Mouse (Mus musculus): ENCODE data around the gene Plppr3. TPM values are rescaled to one million over a fixed set of nuclear protein-coding genes. Genes with fewer than 3 reads are reported as not detected.

The Plppr3 gene
- polyA plus RNA-seq, 1 experiment, result 0.11 TPM

DNA sequence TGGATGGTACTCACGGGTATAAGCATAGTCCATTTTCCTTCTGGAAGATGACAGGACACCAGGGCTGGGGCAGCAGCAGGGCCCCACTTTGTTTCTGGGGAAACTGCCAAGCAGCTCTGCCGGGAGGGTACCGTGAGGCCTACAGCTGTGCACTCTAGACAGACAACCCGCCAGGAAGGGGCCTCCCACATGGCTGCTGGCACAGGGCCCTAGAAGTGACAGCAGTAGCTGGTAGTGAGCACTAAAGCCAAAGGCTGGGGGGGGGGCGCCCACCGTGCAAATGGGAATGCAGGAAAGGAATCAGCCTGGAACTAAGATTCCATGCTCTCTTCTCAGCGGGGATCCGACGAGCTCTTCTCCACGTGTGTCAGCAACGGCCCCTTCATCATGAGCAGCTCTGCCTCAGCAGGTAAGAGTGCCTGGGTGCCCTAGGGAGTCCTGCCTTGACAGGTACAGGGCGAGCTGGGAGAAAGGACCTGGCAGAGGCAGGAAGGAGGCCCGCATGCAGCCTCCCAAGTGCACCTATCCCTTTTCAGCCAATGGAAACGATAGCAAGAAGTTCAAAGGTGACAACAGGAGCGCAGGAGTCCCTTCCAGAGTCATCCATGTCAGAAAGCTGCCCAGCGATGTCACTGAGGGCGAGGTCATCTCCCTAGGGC lies 15.9 kb downstream of the Plppr3 start:
- H3K27me3 ChIP-seq (ENCODE audit: control insufficient read depth), result no peaks in the 10 kb centered on the region; the same call in 1 of the 2 replicates
- TF ChIP-seq GATA1 (IDR thresholded peaks at IDR 0.05; ENCODE audit: low read length) (no peak), TAL1 (IDR thresholded peaks at IDR 0.05; ENCODE audit: low read length) (no peak)
- H3K4me1 ChIP-seq (ENCODE audit: control insufficient read depth), result peaks cover 53% of the 10 kb centered on the region
- no peaks in the 10 kb centered on the region for H3K9me3 ChIP-seq (ENCODE audit: control insufficient read depth, low read length)
- H3K4me3 ChIP-seq (replicated peaks), result no peak overlapping the region
- peaks cover 78% of the 10 kb centered on the region for H3K36me3 ChIP-seq (ENCODE audit: control insufficient read depth)

GRCm38 (mm10) chr10:79857894-79858293 lies 16.5 kb downstream of the Plppr3 start:
- no peak for TF ChIP-seq GATA1 (IDR thresholded peaks at IDR 0.05; ENCODE audit: low read length)
- no peak for TF ChIP-seq TAL1 (IDR thresholded peaks at IDR 0.05; ENCODE audit: low read length)
- Histone ChIP-seq H3K4me3 (replicated peaks) (peak overlapping the region; percentile 82), H3K4me1 (ENCODE audit: control insufficient read depth) (peaks cover 59% of the 10 kb centered on the region), H3K9me3 (ENCODE audit: control insufficient read depth, low read length) (no peaks in the 10 kb centered on the region), H3K27me3 (ENCODE audit: control insufficient read depth) (no peaks in the 10 kb centered on the region; the same call in 1 of the 2 replicates), H3K36me3 (ENCODE audit: control insufficient read depth) (peaks cover 72% of the 10 kb centered on the region)

- Histone ChIP-seq H3K27me3 (ENCODE audit: control insufficient read depth) (no peaks in the 10 kb centered on the region; the same call in 1 of the 2 replicates), H3K36me3 (ENCODE audit: control insufficient read depth) (peaks cover 67% of the 10 kb centered on the region), H3K4me3 (replicated peaks) (peak overlapping the region; percentile 82), H3K4me1 (ENCODE audit: control insufficient read depth) (peaks cover 64% of the 10 kb centered on the region), H3K9me3 (ENCODE audit: control insufficient read depth, low read length) (no peaks in the 10 kb centered on the region)
- TF ChIP-seq TAL1 (IDR thresholded peaks at IDR 0.05; ENCODE audit: low read length), result no peak
- no peak for TF ChIP-seq GATA1 (IDR thresholded peaks at IDR 0.05; ENCODE audit: low read length)
Measured at GRCm38 (mm10) chr10:79857452-79857811, 17.0 kb downstream of the Plppr3 start.

DNA sequence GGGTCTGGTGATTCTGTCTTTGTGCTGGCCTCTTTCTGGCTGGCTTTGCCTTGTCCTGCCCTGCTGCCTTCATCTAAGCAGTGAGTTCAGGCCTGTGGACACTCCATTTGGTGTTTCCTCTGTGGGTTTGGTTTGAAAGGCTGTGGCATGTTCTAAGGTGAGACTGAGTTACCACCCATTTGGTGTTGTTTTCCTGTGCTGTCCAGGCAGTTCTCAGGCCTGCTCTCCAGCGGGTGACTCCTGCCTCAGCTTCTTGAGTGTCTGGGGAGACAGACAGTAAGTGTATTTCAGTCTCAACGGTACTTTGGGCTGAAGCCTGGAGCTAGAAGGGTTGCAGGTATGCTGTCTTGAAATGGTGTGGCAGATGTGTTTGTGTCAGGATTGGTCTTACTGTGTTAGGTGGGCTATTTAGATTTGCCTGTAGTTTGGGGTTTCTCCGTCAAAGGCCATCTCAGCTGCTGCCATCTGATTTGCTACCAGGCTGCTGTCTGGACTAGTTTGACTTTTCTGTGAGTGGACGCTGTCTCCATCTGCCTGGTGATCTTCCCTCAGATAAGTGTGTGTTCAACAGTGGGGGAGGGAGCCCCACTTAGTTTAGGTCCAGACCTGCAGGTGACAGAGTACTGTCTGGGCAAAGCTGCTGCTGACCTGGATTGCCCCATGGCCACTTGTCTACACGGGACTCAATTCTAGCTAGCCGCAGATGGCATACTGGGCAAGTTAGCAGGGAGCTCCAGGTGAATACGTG lies 17.6 kb downstream of the Plppr3 start:
- peaks cover 62% of the 10 kb centered on the region for H3K36me3 ChIP-seq (ENCODE audit: control insufficient read depth)
- TF ChIP-seq GATA1 (IDR thresholded peaks at IDR 0.05; ENCODE audit: low read length), result no peak
- no peak for TF ChIP-seq TAL1 (IDR thresholded peaks at IDR 0.05; ENCODE audit: low read length)
- no peaks in the 10 kb centered on the region for H3K9me3 ChIP-seq (ENCODE audit: control insufficient read depth, low read length)
- no peaks in the 10 kb centered on the region; the same call in 1 of the 2 replicates for H3K27me3 ChIP-seq (ENCODE audit: control insufficient read depth)
- H3K4me1 ChIP-seq (ENCODE audit: control insufficient read depth), result peaks cover 70% of the 10 kb centered on the region
- H3K4me3 ChIP-seq (replicated peaks), result peak overlapping the region; percentile 82

- Histone ChIP-seq H3K4me1 (ENCODE audit: control insufficient read depth) (peaks cover 76% of the 10 kb centered on the region), H3K27me3 (ENCODE audit: control insufficient read depth) (no peaks in the 10 kb centered on the region; the same call in 1 of the 2 replicates), H3K9me3 (ENCODE audit: control insufficient read depth, low read length) (no peaks in the 10 kb centered on the region), H3K4me3 (replicated peaks) (peak overlapping the region; percentile 82), H3K36me3 (ENCODE audit: control insufficient read depth) (peaks cover 56% of the 10 kb centered on the region)
- TF ChIP-seq TAL1 (IDR thresholded peaks at IDR 0.05; ENCODE audit: low read length), result no peak
- TF ChIP-seq GATA1 (IDR thresholded peaks at IDR 0.05; ENCODE audit: low read length), result no peak
Measured at GRCm38 (mm10) chr10:79856280-79856679, 18.2 kb downstream of the Plppr3 start.

GRCm38 (mm10) chr10:79855558-79856184 lies 18.8 kb downstream of the Plppr3 start:
- no peak for TF ChIP-seq GATA1 (IDR thresholded peaks at IDR 0.05; ENCODE audit: low read length)
- TF ChIP-seq TAL1 (IDR thresholded peaks at IDR 0.05; ENCODE audit: low read length), result no peak
- peaks cover 50% of the 10 kb centered on the region for H3K36me3 ChIP-seq (ENCODE audit: control insufficient read depth)
- H3K4me3 ChIP-seq (replicated peaks), result peak overlapping the region; percentile 82
- peaks cover 80% of the 10 kb centered on the region for H3K4me1 ChIP-seq (ENCODE audit: control insufficient read depth)
- no peaks in the 10 kb centered on the region for H3K9me3 ChIP-seq (ENCODE audit: control insufficient read depth, low read length)
- no peaks in the 10 kb centered on the region; the same call in 1 of the 2 replicates for H3K27me3 ChIP-seq (ENCODE audit: control insufficient read depth)

DNA sequence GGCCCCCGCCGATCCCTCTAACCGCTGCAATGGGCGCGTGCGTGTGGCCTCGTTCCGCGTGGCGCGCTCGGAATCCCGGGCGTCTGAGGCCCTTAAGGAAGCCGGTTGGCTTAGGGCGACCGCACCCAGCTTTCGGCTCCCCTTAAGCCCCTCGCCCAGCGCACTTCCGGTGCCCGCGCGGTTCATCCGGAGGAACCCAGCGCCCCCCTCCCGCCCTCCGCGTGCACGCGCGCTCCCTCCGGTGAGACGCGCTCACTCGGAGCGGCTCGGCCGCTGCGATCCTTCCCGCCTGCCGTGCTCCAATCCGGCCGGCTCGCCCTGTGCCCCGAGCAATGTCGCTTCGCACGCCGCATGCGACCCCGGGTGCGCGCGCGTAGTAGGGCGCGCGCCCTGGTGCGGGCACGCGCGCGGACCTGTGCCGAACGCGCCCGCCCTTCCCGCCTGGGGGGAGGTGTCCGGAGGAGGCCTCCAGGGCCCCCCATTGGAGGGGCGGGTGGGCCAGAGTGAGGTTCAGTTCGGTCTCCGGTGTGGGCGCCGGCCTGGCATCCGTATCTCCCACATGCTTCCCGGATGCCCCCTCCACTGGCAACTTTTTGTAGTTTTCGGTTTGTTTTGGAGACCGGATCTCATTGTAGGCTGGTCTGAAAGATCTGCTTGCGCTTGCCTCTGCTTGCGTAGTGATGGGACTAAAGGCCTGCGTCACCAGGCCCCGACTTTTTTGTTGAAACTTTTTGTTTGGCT lies 19.5 kb downstream of the Plppr3 start:
- H3K27me3 ChIP-seq (ENCODE audit: control insufficient read depth), result no peaks in the 10 kb centered on the region; the same call in 1 of the 2 replicates
- peaks cover 81% of the 10 kb centered on the region for H3K4me1 ChIP-seq (ENCODE audit: control insufficient read depth)

DNA sequence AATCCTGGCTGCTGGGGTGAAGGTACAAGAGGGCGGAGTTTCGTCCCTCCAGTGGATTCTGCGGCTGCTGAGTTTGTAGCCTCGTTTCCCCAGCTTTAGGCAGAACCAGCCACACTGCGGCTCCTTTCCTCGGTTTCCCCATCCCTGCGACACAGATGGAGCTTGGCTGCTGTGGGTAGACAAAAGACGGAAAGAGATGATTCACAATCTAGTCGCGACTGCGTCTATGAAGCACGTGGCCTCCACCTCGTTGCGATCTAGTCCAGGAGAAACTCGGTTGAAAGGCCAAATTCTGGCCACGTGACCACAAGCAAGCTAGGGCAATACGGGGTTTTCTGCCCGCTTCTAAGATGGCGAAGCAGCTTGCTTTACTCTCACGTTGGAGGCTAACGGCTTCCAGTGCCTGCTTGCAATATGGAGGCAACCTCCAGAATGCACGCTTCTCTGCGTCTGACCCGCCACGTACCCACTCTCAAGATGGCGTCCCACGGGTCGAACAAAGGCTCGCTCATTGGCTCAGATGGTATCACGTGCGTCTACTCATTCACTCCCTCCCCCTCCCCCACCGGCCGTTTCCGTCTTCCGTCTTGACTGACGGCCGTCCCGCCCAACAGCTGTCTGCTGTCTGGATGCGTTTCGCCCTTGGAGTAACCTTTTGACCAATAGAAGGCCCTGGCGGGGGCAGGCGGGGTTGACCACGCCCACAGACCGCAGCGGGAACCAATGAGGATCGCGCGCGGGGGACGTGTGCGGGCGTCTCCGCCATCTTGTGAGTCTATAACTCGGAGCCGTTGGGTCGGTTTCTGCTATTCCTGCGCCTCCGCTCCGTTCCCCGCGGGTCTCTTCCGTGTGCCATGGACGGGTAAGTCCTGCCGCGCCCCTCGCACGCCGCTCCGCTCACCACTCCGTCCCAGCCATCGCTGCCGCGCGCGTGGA lies 20.3 kb downstream of the Plppr3 start, which contains the start of gene Ptbp1:
Gene Ptbp1, plus strand, starts transcription at position 568 of the 936 bp plus-strand sequence.
- H3K9me3 ChIP-seq (ENCODE audit: control insufficient read depth, low read length), result no peaks in the 10 kb centered on the region
- no peaks in the 10 kb centered on the region for H3K27me3 ChIP-seq (ENCODE audit: control insufficient read depth)
- H3K4me1 ChIP-seq (ENCODE audit: control insufficient read depth), result peaks cover 75% of the 10 kb centered on the region
- H3K36me3 ChIP-seq (ENCODE audit: control insufficient read depth), result peaks cover 34% of the 10 kb centered on the region
- TF ChIP-seq TAL1 (IDR thresholded peaks at IDR 0.05; ENCODE audit: low read length), result no peak
- no peak for TF ChIP-seq GATA1 (IDR thresholded peaks at IDR 0.05; ENCODE audit: low read length)
- H3K4me3 ChIP-seq (replicated peaks), result peak within 1 kb of the TSS; percentile 82

More for the DNA sequence above, 19.5 kb downstream of the Plppr3 start:
- Histone ChIP-seq H3K9me3 (ENCODE audit: control insufficient read depth, low read length) (no peaks in the 10 kb centered on the region), H3K4me3 (replicated peaks) (peak overlapping the region; percentile 82), H3K36me3 (ENCODE audit: control insufficient read depth) (peaks cover 43% of the 10 kb centered on the region)
- no peak for TF ChIP-seq GATA1 (IDR thresholded peaks at IDR 0.05; ENCODE audit: low read length)
- TF ChIP-seq TAL1 (IDR thresholded peaks at IDR 0.05; ENCODE audit: low read length), result no peak

Data from erythroblast, embryonic 14.5 days (primary cell).